Mouse (Mus musculus) midbrain, embryonic 16.5 days (tissue): ENCODE measurements around the gene Prcc. TPM values are rescaled to one million over a fixed set of nuclear protein-coding genes. Genes with fewer than 3 reads are reported as not detected.

ENCODE experiments used
- ATAC-seq: fragments of 200-750 bp; cut with Nextera tagmentation; 2 replicates; pipeline ENCODE4 v1.8.0; 2017; ENCODE audit warnings: moderate TSS enrichment
- H3K27ac ChIP-seq: fragments of 300-500 bp; sonication (generic); 2 replicates; pipeline ENCODE4 v1.5.1; 2014; ENCODE audit warnings: mild to moderate bottlenecking, low read length, mixed read lengths
- H3K27me3 ChIP-seq: fragments of 300-500 bp; sonication (generic); 2 replicates; pipeline ENCODE4 v1.6.1; 2014; ENCODE audit warnings: low read depth, low read length, mixed read lengths; ENCODE audit not compliant: control insufficient read depth, insufficient read depth
- H3K36me3 ChIP-seq: fragments of 300-500 bp; sonication (generic); 2 replicates; pipeline ENCODE4 v1.6.1; 2014; ENCODE audit warnings: mild to moderate bottlenecking, low read length, moderate library complexity, mixed read lengths; ENCODE audit not compliant: control insufficient read depth, insufficient read depth
- H3K4me1 ChIP-seq: fragments of 300-500 bp; sonication (generic); 2 replicates; pipeline ENCODE4 v1.6.1; 2014; ENCODE audit warnings: mild to moderate bottlenecking, low read length, mixed read lengths; ENCODE audit not compliant: control insufficient read depth, insufficient read depth
- H3K4me2 ChIP-seq: fragments of 300-500 bp; sonication (generic); 2 replicates; pipeline ENCODE4 v1.6.1; 2014; ENCODE audit warnings: mild to moderate bottlenecking, low read length, mixed read lengths
- H3K4me3 ChIP-seq: fragments of 300-500 bp; sonication (generic); 2 replicates; pipeline ENCODE4 v1.5.1; 2014; ENCODE audit warnings: low read depth, mild to moderate bottlenecking, low read length, moderate library complexity, mixed read lengths
- H3K9ac ChIP-seq: fragments of 300-500 bp; sonication (generic); 2 replicates; pipeline ENCODE4 v1.6.1; 2014; ENCODE audit warnings: low read depth, low read length, mixed read lengths
- H3K9me3 ChIP-seq: fragments of 300-500 bp; sonication (generic); replicated peaks from 2 replicates; pipeline ENCODE4 v1.6.1; 2014; ENCODE audit warnings: mild to moderate bottlenecking, low read length, mixed read lengths; ENCODE audit not compliant: control insufficient read depth, poor library complexity, severe bottlenecking
- WGBS: fragments of 180-500 bp; shearing (Covaris S2); extraction: QIAGEN DNeasy Blood & Tissue Kit; methylation state at CpG from one replicate; pipeline ENCODE4 v1.1.7; 2014; 5-methylcytosine and 5-hydroxymethylcytosine counted together
- polyA plus RNA-seq: library from polyadenylated mRNA; unstranded; fragments of >200 nt; fragmentation: Nextera tagmentation; extraction: Ambion mirVana; gene quantifications from 2 replicates; pipeline ENCODE4 v1.2.1, GENCODE M21; 2015

The Prcc gene
- polyA plus RNA-seq, 1 experiment from 2014 or later: 16.3 TPM

GRCm38 (mm10) chr3:87816646-87817093 lies 68.7 kb downstream of the Prcc start:
- Histone ChIP-seq H3K4me2 (peak overlapping the region; percentile 28), H3K27me3 (no peaks in the 10 kb centered on the region; the same call in 1 of the 2 replicates), H3K9me3 (no peaks in the 10 kb centered on the region), H3K4me1 (peaks cover 3% of the 10 kb centered on the region; the same call in 1 of the 2 replicates), H3K4me3 (no peak overlapping the region), H3K27ac (no peak overlapping the region), H3K9ac (peak overlapping the region; percentile 21; the same call in 1 of the 2 replicates), H3K36me3 (no peaks in the 10 kb centered on the region)
- 6% methylated on average over 12 of the region's 12 CpGs for WGBS
- ATAC-seq: peak; percentile 63

GRCm38 (mm10) chr3:87816166-87816565 lies 69.2 kb downstream of the Prcc start:
- no peaks in the 10 kb centered on the region for H3K9me3 ChIP-seq
- H3K4me3 ChIP-seq: no peak overlapping the region
- H3K27ac ChIP-seq: no peak overlapping the region
- no peak overlapping the region for H3K9ac ChIP-seq
- no peak for ATAC-seq
- no peak overlapping the region; the same call in 1 of the 2 replicates for H3K4me2 ChIP-seq
- peaks cover 4% of the 10 kb centered on the region for H3K27me3 ChIP-seq
- no peaks in the 10 kb centered on the region for H3K36me3 ChIP-seq
- H3K4me1 ChIP-seq: peaks cover 3% of the 10 kb centered on the region; the same call in 1 of the 2 replicates
- 60% methylated on average over 6 of the region's 6 CpGs for WGBS

- peaks cover 3% of the 10 kb centered on the region; the same call in 1 of the 2 replicates for H3K4me1 ChIP-seq
- 77% methylated on average over 10 of the region's 10 CpGs for WGBS
- no peak overlapping the region for H3K27ac ChIP-seq
- peaks cover 33% of the 10 kb centered on the region for H3K27me3 ChIP-seq
- no peak overlapping the region for H3K4me3 ChIP-seq
- H3K9ac ChIP-seq: no peak overlapping the region
- no peak overlapping the region for H3K4me2 ChIP-seq
- ATAC-seq: no peak
- no peaks in the 10 kb centered on the region for H3K9me3 ChIP-seq
- no peaks in the 10 kb centered on the region for H3K36me3 ChIP-seq
These were observed 72.5 kb downstream of the Prcc start for GRCm38 (mm10) chr3:87812873-87813272.

GRCm38 (mm10) chr3:87812413-87812812 lies 73.0 kb downstream of the Prcc start:
- Histone ChIP-seq H3K9me3 (no peaks in the 10 kb centered on the region), H3K9ac (no peak overlapping the region), H3K36me3 (no peaks in the 10 kb centered on the region), H3K4me2 (no peak overlapping the region), H3K27me3 (peaks cover 37% of the 10 kb centered on the region), H3K27ac (no peak overlapping the region), H3K4me1 (peaks cover 3% of the 10 kb centered on the region; the same call in 1 of the 2 replicates), H3K4me3 (no peak overlapping the region)
- WGBS: 82% methylated on average over 4 of the region's 4 CpGs
- no peak for ATAC-seq

- no peak overlapping the region for H3K9ac ChIP-seq
- H3K36me3 ChIP-seq: no peaks in the 10 kb centered on the region
- H3K9me3 ChIP-seq: no peaks in the 10 kb centered on the region
- H3K27ac ChIP-seq: no peak overlapping the region
- H3K4me2 ChIP-seq: no peak overlapping the region
- H3K27me3 ChIP-seq: peaks cover 37% of the 10 kb centered on the region
- H3K4me1 ChIP-seq: no peaks in the 10 kb centered on the region
- ATAC-seq: no peak
- no peak overlapping the region for H3K4me3 ChIP-seq
- WGBS: 87% methylated on average over 8 of the region's 8 CpGs
These were observed 74.1 kb downstream of the Prcc start for GRCm38 (mm10) chr3:87811297-87811696.

- no peaks in the 10 kb centered on the region for H3K9me3 ChIP-seq
- H3K9ac ChIP-seq: peak overlapping the region; percentile 21; the same call in 1 of the 2 replicates
- peak; percentile 39; the same call in 1 of the 2 replicates for ATAC-seq
- H3K27ac ChIP-seq: no peak overlapping the region
- H3K4me1 ChIP-seq: no peaks in the 10 kb centered on the region
- peak overlapping the region; percentile 25 for H3K4me2 ChIP-seq
- H3K27me3 ChIP-seq: peaks cover 37% of the 10 kb centered on the region
- whole genome bisulfite sequencing: 3% methylated on average over 27 of the region's 28 CpGs
- H3K36me3 ChIP-seq: no peaks in the 10 kb centered on the region
- peak overlapping the region; percentile 3 for H3K4me3 ChIP-seq
These were observed 76.0 kb downstream of the Prcc start for GRCm38 (mm10) chr3:87809322-87809962.

Other genes starting within 250 kb of the Prcc start
- gene Lrrc71, start 137.0 kb downstream of the Prcc start, polyA plus RNA-seq: 1.3 TPM in 2 replicates
- 1.3 and 1.4 TPM in 2 replicates for gene Ntrk1, start 90.4 kb downstream of the Prcc start, polyA plus RNA-seq
- gene Insrr, start 88.7 kb downstream of the Prcc start, polyA plus RNA-seq: 0.43 and 0.86 TPM in 2 replicates
- 6.6 and 6.7 TPM in 2 replicates for gene Pear1, start 61.3 kb downstream of the Prcc start, polyA plus RNA-seq
- not detected in 2 replicates for gene Sh2d2a, start 38.9 kb downstream of the Prcc start, polyA plus RNA-seq
- gene Hdgf, start 20.7 kb upstream of the Prcc start, polyA plus RNA-seq: 144 and 154 TPM in 2 replicates
- 47.8 and 51.6 TPM in 2 replicates for gene Mrpl24, start 33.9 kb upstream of the Prcc start, polyA plus RNA-seq
- 24.9 and 28.6 TPM in 2 replicates for gene Isg20l2, start 44.7 kb upstream of the Prcc start, polyA plus RNA-seq
- gene Rrnad1, start 45.1 kb upstream of the Prcc start, polyA plus RNA-seq: 20.5 and 23.2 TPM in 2 replicates
- 42.5 and 44.4 TPM in 2 replicates for gene Crabp2, start 63.1 kb upstream of the Prcc start, polyA plus RNA-seq
- 14.1 and 21.8 TPM in 2 replicates for gene Nes, start 85.5 kb upstream of the Prcc start, polyA plus RNA-seq
- 51.5 and 96.9 TPM in 2 replicates for gene Bcan, start 114.6 kb upstream of the Prcc start, polyA plus RNA-seq
- 0.37 and 0.74 TPM in 2 replicates for gene Hapln2, start 142.0 kb upstream of the Prcc start, polyA plus RNA-seq
- gene Gpatch4, start 157.5 kb upstream of the Prcc start, polyA plus RNA-seq: 30.4 and 35.9 TPM in 2 replicates
- gene Naxe, start 172.9 kb upstream of the Prcc start, polyA plus RNA-seq: 148 and 166 TPM in 2 replicates
- not detected in 2 replicates for gene Ttc24, start 192.7 kb upstream of the Prcc start, polyA plus RNA-seq
- gene Iqgap3, start 196.4 kb upstream of the Prcc start, polyA plus RNA-seq: 1.8 and 2.3 TPM in 2 replicates